ENCODE assay signal across 22 mouse cellular contexts in genomic region chr17:81679616-81680015, GRCm38 (mm10). TPM values are rescaled to one million over a fixed set of nuclear protein-coding genes. Genes with fewer than 3 reads are reported as not detected.
A peak's percentile ranks its signal among the peaks of the same experiment; 100 is the strongest.
DNase-seq lines count a peak whose midpoint lies in the region; ATAC-seq and TF ChIP-seq lines count a peak whose summit lies in the region.
"Had no signal": no experiment of that assay in that cellular context is flagged by ENCODE, and none has a peak within 500 bp of the region (broad histone marks: within the 10 kb centered on the region; RNA-seq: fewer than 3 reads in every experiment).

No protein-coding gene starts in this region.

- no peak overlapping the region for H3K27ac ChIP-seq in heart, adult 2 months
- H3K27ac ChIP-seq: embryonic facial prominence, embryonic 10.5 days; forebrain, embryonic 10.5 days; forebrain, embryonic 15.5 days; hindbrain, embryonic 10.5 days; hindbrain, embryonic 14.5 days had no signal

- TF ChIP-seq POLR2A in heart, adult 2 months (IDR thresholded peaks at IDR 0.05; ENCODE audit: insufficient read depth, low read depth, low read length): no peak

- TF ChIP-seq CTCF in heart, adult 2 months (IDR thresholded peaks at IDR 0.05): 0 out of 2 replicates have a peak, but pooled peaks have one; percentile 9

- no peak for TF ChIP-seq EP300 in heart, adult 2 months (IDR thresholded peaks at IDR 0.05; ENCODE audit: insufficient read depth, low read depth, low read length)

- H3K4me1 ChIP-seq in heart, adult 2 months (ENCODE audit: control insufficient read depth, insufficient read depth, low read length): no peaks in the 10 kb centered on the region; the same call in 1 of the 2 replicates
- H3K4me1 ChIP-seq: embryonic facial prominence, embryonic 10.5 days; forebrain, embryonic 10.5 days; forebrain, embryonic 15.5 days had no signal

- no peaks in the 10 kb centered on the region for H3K79me2 ChIP-seq in heart, adult 2 months (replicated peaks; ENCODE audit: control insufficient read depth, insufficient read depth, low read length)

- peak; percentile 85 to 87 for ATAC-seq in hematopoietic stem cell, adult 5-6 weeks (replicated peaks in 1 of 2; ENCODE audit: insufficient read depth in 1 of 2, low FRiP score in 2 of 2, low TSS enrichment in 1 of 2, low read depth in 1 of 2, poor library complexity in 2 of 2, severe bottlenecking in 2 of 2)
- peak; percentile 64 for ATAC-seq in neutrophil, adult 5-6 weeks (ENCODE audit: extremely low read depth, insufficient number of reproducible peaks, low FRiP score, poor library complexity, severe bottlenecking)
- ATAC-seq: activated CD4-positive, CD25-positive, alpha-beta regulatory T cell, adult 4 months; forebrain, embryonic 15.5 days; intestine, embryonic 16.5 days; Patski had no signal

- intact Hi-C loops in heart, adult 2 months (cut with DNase I): no loop called here
- intact Hi-C loops in heart, postnatal 10 days (cut with DNase I): no loop called here

- no peaks in the 10 kb centered on the region for H3K27me3 ChIP-seq in heart, adult 2 months (ENCODE audit: control insufficient read depth, insufficient read depth, low read length)
- H3K27me3 ChIP-seq: forebrain, embryonic 15.5 days; heart, embryonic 13.5 days had no signal

- no peak overlapping the region for H3K4me3 ChIP-seq in heart, adult 2 months
- H3K4me3 ChIP-seq: embryonic facial prominence, embryonic 10.5 days; forebrain, embryonic 10.5 days; forebrain, embryonic 15.5 days; heart, embryonic 13.5 days; hindbrain, embryonic 10.5 days had no signal

- no peak overlapping the region for H3K9ac ChIP-seq in heart, adult 2 months (ENCODE audit: low read depth, low read length)
- H3K9ac ChIP-seq: forebrain, embryonic 15.5 days; heart, embryonic 13.5 days; hindbrain, embryonic 14.5 days had no signal

- H3K36me3 ChIP-seq in heart, adult 2 months (ENCODE audit: control insufficient read depth, insufficient read depth, low read length): peaks cover 20% of the 10 kb centered on the region
- H3K36me3 ChIP-seq: embryonic facial prominence, embryonic 10.5 days; forebrain, embryonic 10.5 days; forebrain, embryonic 15.5 days; hindbrain, embryonic 10.5 days had no signal

- DNase-seq in heart, adult 2 months: no peak
- DNase-seq in heart, postnatal 10 days: no peak
- DNase-seq in 416B (ENCODE audit: low read depth): peak; percentile 1
- DNase-seq in urinary bladder, postnatal 36 days (ENCODE audit: low spot score in 2 of 2): no peak
- no peak for DNase-seq in adrenal gland, postnatal 25 days
- DNase-seq: adrenal gland, postnatal 14 days; cerebellum, adult 18-20 months; cerebellum, adult 9-11 months; cerebellum, postnatal 36 days; gastrocnemius, postnatal 10 days; heart, postnatal 14 days had no signal

RNA-seq across cellular contexts. Expression of gene Slc8a1, which starts 58.6 kb away (rescaled TPM):
- total RNA-seq in heart, adult 2 months (2021): 100 to 1,000 TPM; 426 to 460 TPM
- polyA plus RNA-seq in heart, adult 2 months (2012; rRNA removed): 49.9 and 111 TPM in 2 replicates
- total RNA-seq in heart, postnatal 10 days (2021): 100 to 1,000 TPM; 595 to 645 TPM
- 17.2 and 21.1 TPM in 2 replicates for total RNA-seq in hematopoietic stem cell, adult 5-6 weeks (2017)
- total RNA-seq in neutrophil, adult 5-6 weeks (2017): 4.2 and 5.4 TPM in 2 replicates
- total RNA-seq in adrenal gland, postnatal 25 days (2021): 5.5 TPM in 2 replicates
- polyA plus RNA-seq: Patski had no signal

Comparison
In these comparisons a context has a peak if more than half of its experiments do, and no peak if none do; other contexts are left out.
1. RNA of gene Slc8a1, which starts 58.6 kb away (total RNA-seq): 595 to 645 TPM in heart, postnatal 10 days and 426 to 460 TPM in heart, adult 2 months; 17.2 to 21.1 TPM in hematopoietic stem cell, adult 5-6 weeks, 5.5 TPM in adrenal gland, postnatal 25 days and 4.2 to 5.4 TPM in neutrophil, adult 5-6 weeks; every median in the first group is over 10 times any median in the second.